Mouse (Mus musculus): ENCODE measurements around the gene Grin2a. TPM values are rescaled to one million over a fixed set of nuclear protein-coding genes. Genes with fewer than 3 reads are reported as not detected.
"Not testable (repeated sequence)": the region's sequence is repeated elsewhere in the genome, so short reads cannot be mapped to it uniquely, and the experiment has no call there.

The Grin2a gene
- polyA plus RNA-seq, 1 experiment from 2014 or later, result 8.0 TPM

GRCm38 (mm10) chr16:9664060-9664459, 331.3 kb downstream of the Grin2a start:
- WGBS, result 87% methylated on average over 3 of the region's 3 CpGs
- Histone ChIP-seq H3K4me2 (no peak overlapping the region), H3K4me1 (0 out of 2 replicates have a peak, but pooled peaks cover 2% of the 10 kb centered on the region), H3K9me3 (no peaks in the 10 kb centered on the region), H3K27me3 (replicated peaks) (no peaks in the 10 kb centered on the region), H3K36me3 (replicated peaks) (no peaks in the 10 kb centered on the region), H3K27ac (no peak overlapping the region), H3K4me3 (no peak overlapping the region), H3K9ac (no peak overlapping the region)
- ATAC-seq (replicated peaks), result no peak

DNA sequence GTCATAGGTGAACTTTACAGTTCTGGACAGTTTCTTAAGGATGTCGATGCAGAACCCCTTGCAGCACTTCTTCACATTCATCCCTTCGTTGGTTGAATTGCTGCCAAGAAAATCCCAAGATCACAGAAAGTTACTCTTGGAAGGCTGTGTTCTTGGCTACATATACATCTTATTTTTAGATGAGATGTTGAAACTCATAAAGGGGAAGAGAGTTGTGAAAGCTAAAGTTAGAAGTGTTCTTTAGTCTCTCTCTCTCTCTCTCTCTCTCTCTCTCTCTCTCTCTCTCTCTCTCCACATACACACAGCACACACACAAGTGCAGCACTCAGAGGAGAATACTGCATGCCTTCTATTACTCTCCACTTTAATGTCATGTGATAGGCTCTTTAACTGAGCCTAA, 331.9 kb downstream of the Grin2a start:
- Histone ChIP-seq H3K4me2 (no peak overlapping the region), H3K9ac (no peak overlapping the region), H3K27ac (no peak overlapping the region), H3K4me1 (0 out of 2 replicates have a peak, but pooled peaks cover 2% of the 10 kb centered on the region), H3K9me3 (no peaks in the 10 kb centered on the region), H3K36me3 (replicated peaks) (no peaks in the 10 kb centered on the region), H3K4me3 (no peak overlapping the region), H3K27me3 (replicated peaks) (no peaks in the 10 kb centered on the region)
- no peak for ATAC-seq (replicated peaks)
- WGBS, result 89% methylated on average over 2 of the region's 2 CpGs

DNA sequence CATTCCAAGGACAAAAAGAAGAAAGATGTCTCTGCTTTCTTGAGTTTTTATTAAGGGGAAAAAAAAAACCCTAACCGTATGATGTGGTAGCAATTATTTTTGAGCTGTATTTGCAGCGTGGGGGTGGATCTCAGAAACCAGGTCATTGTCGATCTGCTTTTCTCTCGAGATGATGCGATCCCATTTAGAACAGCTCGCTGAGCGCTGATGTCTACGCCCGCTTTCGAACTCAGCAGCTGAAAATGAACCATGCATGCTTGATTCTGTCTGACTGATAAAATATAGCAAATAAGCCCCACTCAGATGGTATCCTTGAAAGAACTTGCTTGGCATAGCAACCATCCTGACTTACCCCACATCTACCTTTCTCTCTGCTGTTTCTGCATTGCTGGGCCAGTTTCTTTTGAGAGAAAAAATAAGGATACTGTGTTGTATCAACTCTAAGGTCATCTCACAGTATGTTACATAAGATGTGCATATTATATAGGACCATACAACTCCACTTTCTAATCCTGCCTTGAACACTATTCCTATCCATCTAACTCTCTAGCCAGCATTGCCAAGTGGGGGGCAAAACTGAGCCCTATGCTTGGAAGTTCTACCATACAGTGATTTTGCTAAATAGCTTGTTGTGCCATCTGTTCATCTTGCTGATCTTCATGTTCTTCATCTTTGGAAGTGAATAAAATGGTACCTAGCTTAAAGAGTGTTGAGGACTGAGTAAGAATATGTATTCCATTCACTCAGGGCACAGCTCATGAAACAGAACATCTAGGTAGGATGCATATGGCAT, 369.5 kb downstream of the Grin2a start:
- H3K27me3 ChIP-seq (replicated peaks), result no peaks in the 10 kb centered on the region
- 87% methylated on average over 10 of the region's 10 CpGs for WGBS
- no peak overlapping the region for H3K4me2 ChIP-seq
- H3K9me3 ChIP-seq, result no peaks in the 10 kb centered on the region
- H3K4me1 ChIP-seq, result no peaks in the 10 kb centered on the region
- H3K36me3 ChIP-seq (replicated peaks), result no peaks in the 10 kb centered on the region
- H3K9ac ChIP-seq, result no peak overlapping the region
- ATAC-seq (replicated peaks), result no peak
- H3K27ac ChIP-seq, result no peak overlapping the region
- H3K4me3 ChIP-seq, result no peak overlapping the region

GRCm38 (mm10) chr16:9624346-9624745, 371.0 kb downstream of the Grin2a start:
- Histone ChIP-seq H3K9me3 (no peaks in the 10 kb centered on the region), H3K4me1 (no peaks in the 10 kb centered on the region), H3K4me3 (no peak overlapping the region), H3K4me2 (no peak overlapping the region), H3K36me3 (replicated peaks) (no peaks in the 10 kb centered on the region), H3K9ac (no peak overlapping the region), H3K27me3 (replicated peaks) (no peaks in the 10 kb centered on the region), H3K27ac (no peak overlapping the region)
- WGBS, result 93% methylated on average over 2 of the region's 2 CpGs
- ATAC-seq (replicated peaks), result no peak

- no peaks in the 10 kb centered on the region for H3K27me3 ChIP-seq (replicated peaks)
- no peaks in the 10 kb centered on the region for H3K4me1 ChIP-seq
- no peak overlapping the region for H3K9ac ChIP-seq
- no peak overlapping the region for H3K4me2 ChIP-seq
- ATAC-seq (replicated peaks), result no peak
- WGBS, result 49% methylated on average over 2 of the region's 2 CpGs
- no peaks in the 10 kb centered on the region for H3K36me3 ChIP-seq (replicated peaks)
- H3K9me3 ChIP-seq, result no peaks in the 10 kb centered on the region
- no peak overlapping the region for H3K27ac ChIP-seq
- no peak overlapping the region for H3K4me3 ChIP-seq
Observed at GRCm38 (mm10) chr16:9618206-9618605, 377.2 kb downstream of the Grin2a start.

GRCm38 (mm10) chr16:9617215-9617614, 378.1 kb downstream of the Grin2a start:
- no peaks in the 10 kb centered on the region for H3K9me3 ChIP-seq
- no peaks in the 10 kb centered on the region for H3K4me1 ChIP-seq
- no peak overlapping the region for H3K27ac ChIP-seq
- H3K4me3 ChIP-seq, result no peak overlapping the region
- no peak for ATAC-seq (replicated peaks)
- 90% methylated on average over 2 of the region's 2 CpGs for WGBS
- no peaks in the 10 kb centered on the region for H3K27me3 ChIP-seq (replicated peaks)
- no peak overlapping the region for H3K4me2 ChIP-seq
- no peak overlapping the region for H3K9ac ChIP-seq
- no peaks in the 10 kb centered on the region for H3K36me3 ChIP-seq (replicated peaks)

GRCm38 (mm10) chr16:9616807-9617206, 378.6 kb downstream of the Grin2a start:
- no peaks in the 10 kb centered on the region for H3K36me3 ChIP-seq (replicated peaks)
- no peaks in the 10 kb centered on the region for H3K4me1 ChIP-seq
- no peaks in the 10 kb centered on the region for H3K9me3 ChIP-seq
- H3K27ac ChIP-seq, result no peak overlapping the region
- no peak for ATAC-seq (replicated peaks)
- no peak overlapping the region for H3K9ac ChIP-seq
- WGBS, result 81% methylated on average over 4 of the region's 4 CpGs
- H3K27me3 ChIP-seq (replicated peaks), result no peaks in the 10 kb centered on the region
- no peak overlapping the region for H3K4me2 ChIP-seq
- H3K4me3 ChIP-seq, result no peak overlapping the region

- not testable (repeated sequence) for H3K27me3 ChIP-seq (replicated peaks); H3K9me3 ChIP-seq; H3K4me2 ChIP-seq; H3K36me3 ChIP-seq (replicated peaks); H3K4me3 ChIP-seq; ATAC-seq (replicated peaks); H3K4me1 ChIP-seq; H3K9ac ChIP-seq; H3K27ac ChIP-seq
- WGBS, result 90% methylated on average over 6 of the region's 6 CpGs
Observed at GRCm38 (mm10) chr16:9612596-9612995, 382.8 kb downstream of the Grin2a start.

- ATAC-seq (replicated peaks), result no peak
- WGBS, result 82% methylated on average over 2 of the region's 2 CpGs
- no peak overlapping the region for H3K9ac ChIP-seq
- no peaks in the 10 kb centered on the region for H3K9me3 ChIP-seq
- no peaks in the 10 kb centered on the region for H3K4me1 ChIP-seq
- no peaks in the 10 kb centered on the region for H3K27me3 ChIP-seq (replicated peaks)
- no peak overlapping the region for H3K27ac ChIP-seq
- H3K4me2 ChIP-seq, result no peak overlapping the region
- H3K4me3 ChIP-seq, result no peak overlapping the region
- no peaks in the 10 kb centered on the region for H3K36me3 ChIP-seq (replicated peaks)
Observed at GRCm38 (mm10) chr16:9607432-9607831, 387.9 kb downstream of the Grin2a start.

DNA sequence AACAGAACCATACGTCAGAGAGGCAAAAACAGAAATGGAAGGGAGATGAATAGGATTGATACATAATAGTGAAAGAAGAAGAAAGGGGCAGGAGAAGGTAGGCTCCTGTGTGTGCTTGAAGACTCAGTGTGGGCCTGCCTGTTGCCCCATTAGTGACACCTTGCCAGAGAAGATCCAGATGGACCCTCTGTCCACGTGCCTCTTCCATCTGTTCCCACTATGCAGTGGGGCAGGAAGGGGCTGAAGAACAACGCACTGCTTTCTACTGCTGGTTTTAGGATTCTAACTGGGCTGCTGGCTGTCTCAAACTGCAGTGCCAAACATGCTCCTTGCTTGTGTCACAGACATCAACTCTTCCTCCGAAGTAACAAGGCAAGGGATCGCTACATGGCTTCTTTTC, 391.4 kb downstream of the Grin2a start:
- H3K9ac ChIP-seq, result no peak overlapping the region
- H3K4me2 ChIP-seq, result no peak overlapping the region
- H3K36me3 ChIP-seq (replicated peaks), result no peaks in the 10 kb centered on the region
- no peak overlapping the region for H3K4me3 ChIP-seq
- ATAC-seq (replicated peaks), result no peak
- no peaks in the 10 kb centered on the region for H3K4me1 ChIP-seq
- H3K9me3 ChIP-seq, result no peaks in the 10 kb centered on the region
- H3K27me3 ChIP-seq (replicated peaks), result no peaks in the 10 kb centered on the region
- WGBS, result 95% methylated on average over 5 of the region's 5 CpGs
- no peak overlapping the region for H3K27ac ChIP-seq

GRCm38 (mm10) chr16:9602579-9602978, 392.8 kb downstream of the Grin2a start:
- Histone ChIP-seq H3K36me3 (replicated peaks) (no peaks in the 10 kb centered on the region), H3K9ac (no peak overlapping the region), H3K4me2 (no peak overlapping the region), H3K27me3 (replicated peaks) (no peaks in the 10 kb centered on the region), H3K4me1 (no peaks in the 10 kb centered on the region), H3K27ac (no peak overlapping the region), H3K9me3 (no peaks in the 10 kb centered on the region), H3K4me3 (no peak overlapping the region)
- 89% methylated on average over 2 of the region's 2 CpGs for WGBS
- ATAC-seq (replicated peaks), result no peak

GRCm38 (mm10) chr16:9589176-9589575, 406.2 kb downstream of the Grin2a start:
- Histone ChIP-seq H3K27ac (no peak overlapping the region), H3K4me1 (no peaks in the 10 kb centered on the region), H3K4me3 (no peak overlapping the region), H3K9me3 (no peaks in the 10 kb centered on the region), H3K4me2 (no peak overlapping the region), H3K9ac (no peak overlapping the region), H3K36me3 (replicated peaks) (no peaks in the 10 kb centered on the region), H3K27me3 (replicated peaks) (no peaks in the 10 kb centered on the region)
- 82% methylated on average over 2 of the region's 2 CpGs for WGBS
- ATAC-seq (replicated peaks), result no peak

- WGBS, result 76% methylated on average over 3 of the region's 3 CpGs
Observed at GRCm38 (mm10) chr16:9588431-9588830, 406.9 kb downstream of the Grin2a start.

More at GRCm38 (mm10) chr16:9588431-9588830, 406.9 kb downstream of the Grin2a start:
- H3K36me3 ChIP-seq (replicated peaks), result no peaks in the 10 kb centered on the region
- no peak overlapping the region for H3K27ac ChIP-seq
- no peaks in the 10 kb centered on the region for H3K27me3 ChIP-seq (replicated peaks)
- no peaks in the 10 kb centered on the region for H3K4me1 ChIP-seq
- no peak overlapping the region for H3K4me2 ChIP-seq
- ATAC-seq (replicated peaks), result no peak
- no peak overlapping the region for H3K4me3 ChIP-seq
- H3K9me3 ChIP-seq, result no peaks in the 10 kb centered on the region
- no peak overlapping the region for H3K9ac ChIP-seq
